Mouse (Mus musculus): ENCODE measurements around the gene Aqp6.
A peak's percentile ranks its signal among the peaks of the same experiment; 100 is the strongest.

DNA sequence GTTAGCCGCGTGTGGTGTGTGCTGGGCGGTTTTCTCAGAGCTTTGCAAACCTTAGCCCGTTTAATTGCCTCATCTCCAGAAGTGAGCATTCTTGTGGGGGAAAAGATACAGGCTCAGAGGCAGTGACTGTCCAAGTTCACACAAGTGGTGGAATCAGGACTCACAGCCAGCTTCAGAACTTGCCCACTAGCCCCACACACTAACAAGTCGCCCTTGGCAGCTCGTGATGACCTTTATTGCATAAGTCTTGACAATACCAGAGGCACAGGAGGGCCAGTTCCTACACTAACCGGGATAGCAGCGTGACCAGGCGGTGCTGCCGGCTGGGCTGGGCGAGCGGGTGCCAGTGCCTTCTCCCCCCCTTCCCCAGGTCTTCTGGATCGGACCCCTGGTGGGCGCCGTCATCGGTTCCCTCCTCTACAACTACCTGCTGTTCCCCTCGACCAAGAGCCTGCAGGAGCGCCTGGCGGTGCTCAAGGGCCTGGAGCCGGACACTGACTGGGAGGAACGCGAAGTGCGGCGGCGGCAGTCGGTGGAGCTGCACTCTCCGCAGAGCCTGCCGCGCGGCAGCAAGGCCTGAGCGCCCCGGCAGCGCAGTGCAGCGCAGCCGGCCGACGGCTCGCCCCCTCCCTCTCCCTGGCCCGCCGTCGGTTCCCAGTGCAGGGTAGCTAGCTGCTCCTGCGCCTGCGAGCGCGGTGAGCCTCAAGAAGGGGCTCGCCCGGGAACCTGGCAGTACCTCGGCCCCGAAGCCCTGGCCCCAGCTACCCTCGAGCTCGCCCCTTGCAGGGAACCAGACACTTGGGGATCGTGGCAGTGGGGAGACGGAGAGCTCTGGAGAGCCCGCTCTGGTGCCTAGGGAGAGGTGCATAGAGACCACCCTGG lies 17.5 kb upstream of the Aqp6 start:
- TF ChIP-seq CTCF (IDR thresholded peaks at IDR 0.05) (peak; percentile 6; the same call in 1 of the 2 replicates), EP300 (IDR thresholded peaks at IDR 0.05) (no peak)

Measured in lung, postnatal 0 days (tissue).